8 mouse cellular contexts compared by ENCODE assay signal in genomic region chr5:149678100-149678989, GRCm38 (mm10). TPM values are rescaled to one million over a fixed set of nuclear protein-coding genes. Genes with fewer than 3 reads are reported as not detected.
DNase-seq lines count a peak whose midpoint lies in the region; ATAC-seq and TF ChIP-seq lines count a peak whose summit lies in the region.

TSS of gene B3glct (plus strand) at chr5:149678230.

- peak; percentile 78 for ATAC-seq in G1E (ENCODE audit: extremely low read depth, insufficient number of reproducible peaks, low FRiP score, poor library complexity, severe bottlenecking)
- ATAC-seq in lung, embryonic 15.5 days (ENCODE audit: borderline replicate concordance, extremely low read depth, low FRiP score, low TSS enrichment), result peak; percentile 97

- H3K9ac ChIP-seq in lung, embryonic 15.5 days, result peak within 1 kb of the TSS; percentile 89

- no peaks in the 10 kb centered on the region for H3K9me3 ChIP-seq in G1E (replicated peaks)
- no peaks in the 10 kb centered on the region for H3K9me3 ChIP-seq in lung, embryonic 15.5 days

- peak; percentile 61; the same call in 1 of the 2 replicates for TF ChIP-seq POLR2A in olfactory bulb, adult 2 months (IDR thresholded peaks at IDR 0.05; ENCODE audit: insufficient read depth, low read depth, low read length)
- peak; percentile 16; the same call in 1 of the 2 replicates for TF ChIP-seq POLR2A in thymus, adult 2 months (IDR thresholded peaks at IDR 0.05; ENCODE audit: control insufficient read depth, extremely low read depth, insufficient read depth, low read length, poor library complexity)

- under 1% methylated on average over 65 of the region's 106 CpGs for WGBS in lung, embryonic 15.5 days
- under 1% methylated on average over 99 of the region's 106 CpGs for WGBS in olfactory bulb, adult 2 months
- WGBS in thymus, adult 2 months, result under 1% methylated on average over 105 of the region's 106 CpGs

- TF ChIP-seq CTCF in G1E (IDR thresholded peaks at IDR 0.05; ENCODE audit: low read depth, low read length), result peak; percentile 44
- peak; percentile 89 for TF ChIP-seq CTCF in olfactory bulb, adult 2 months (IDR thresholded peaks at IDR 0.05; ENCODE audit: insufficient read depth, low read depth, low read length)
- peak; percentile 98 for TF ChIP-seq CTCF in thymus, adult 2 months (IDR thresholded peaks at IDR 0.05; ENCODE audit: borderline replicate concordance, control insufficient read depth, extremely low read depth, insufficient read depth, low read length, poor library complexity)

- peak within 1 kb of the TSS; percentile 87 for H3K4me3 ChIP-seq in G1E (ENCODE audit: low read depth, low read length)
- peak within 1 kb of the TSS; percentile 85 for H3K4me3 ChIP-seq in lung, embryonic 15.5 days
- peak within 1 kb of the TSS; percentile 80 for H3K4me3 ChIP-seq in olfactory bulb, adult 2 months (ENCODE audit: insufficient read depth, low read depth, low read length)
- H3K4me3 ChIP-seq in thymus, adult 2 months (ENCODE audit: control insufficient read depth, insufficient read depth, low read length), result peak within 1 kb of the TSS; percentile 67

- peaks cover 1% of the 10 kb centered on the region; the same call in 1 of the 2 replicates for H3K27me3 ChIP-seq in G1E (ENCODE audit: insufficient read depth, low read length)
- H3K27me3 ChIP-seq in lung, embryonic 15.5 days, result no peaks in the 10 kb centered on the region
- no peaks in the 10 kb centered on the region; the same call in 1 of the 2 replicates for H3K27me3 ChIP-seq in thymus, adult 2 months (ENCODE audit: control insufficient read depth, insufficient read depth, low read length)

- DNase-seq in G1E (ENCODE audit: low spot score), result peak; percentile 90
- peak; percentile 78 for DNase-seq in cerebellum, adult 8-10 months
- peak; percentile 82 for DNase-seq in forelimb bud, embryonic 11.5 days (ENCODE audit: low read depth, low spot score)
- DNase-seq in heart, postnatal 4 days, result peak; percentile 90
- peak; percentile 35 to 78 for DNase-seq in layer of hippocampus, adult 8-10 months (ENCODE audit: low spot score in 2 of 2)
- DNase-seq in thymus, adult 2 months, result peak; percentile 89

- peaks cover 16% of the 10 kb centered on the region for H3K4me1 ChIP-seq in G1E (ENCODE audit: insufficient read depth, low read depth, low read length)
- peaks cover 12% of the 10 kb centered on the region for H3K4me1 ChIP-seq in lung, embryonic 15.5 days
- peaks cover 9% of the 10 kb centered on the region for H3K4me1 ChIP-seq in olfactory bulb, adult 2 months (ENCODE audit: control insufficient read depth, insufficient read depth, low read length)
- peaks cover 8% of the 10 kb centered on the region for H3K4me1 ChIP-seq in thymus, adult 2 months (replicated peaks; ENCODE audit: control insufficient read depth, insufficient read depth, low read length)

- H3K4me2 ChIP-seq in lung, embryonic 15.5 days, result peak within 1 kb of the TSS; percentile 99

- peak within 1 kb of the TSS; percentile 89 for H3K27ac ChIP-seq in lung, embryonic 15.5 days
- H3K27ac ChIP-seq in olfactory bulb, adult 2 months (ENCODE audit: insufficient read depth, low read depth, low read length), result peak within 1 kb of the TSS; percentile 53; the same call in 1 of the 2 replicates
- no peak within 1 kb of the TSS for H3K27ac ChIP-seq in thymus, adult 2 months (ENCODE audit: control insufficient read depth, insufficient read depth, low read length)

- peaks cover 6% of the 10 kb centered on the region for H3K36me3 ChIP-seq in G1E (replicated peaks)
- H3K36me3 ChIP-seq in lung, embryonic 15.5 days, result no peaks in the 10 kb centered on the region
- H3K36me3 ChIP-seq in thymus, adult 2 months (ENCODE audit: control insufficient read depth, insufficient read depth, low read length), result no peaks in the 10 kb centered on the region

RNA-seq across cellular contexts. Expression of gene B3glct, which starts in this region (rescaled TPM):
- 15.4 and 18.1 TPM in 2 replicates for total RNA-seq in G1E (2014; fragmentation: Nextera tagmentation)
- total RNA-seq in G1E (2017), result 3.3 and 4.6 TPM in 2 replicates
- 3.6 and 5.2 TPM in 2 replicates for polyA plus RNA-seq in G1E (2012)
- total RNA-seq in heart, postnatal 4 days (2021), result 10 to 100 TPM; 13.0 to 14.0 TPM
- total RNA-seq in layer of hippocampus, adult 8-10 months (2022), result 10 to 100 TPM; 12.1 to 18.7 (median 13.8) TPM
- 15.7 and 16.2 TPM in 2 replicates for polyA plus RNA-seq in lung, embryonic 15.5 days (2015; fragmentation: Nextera tagmentation; extraction: Ambion mirVana)
- not detected in 2 replicates for polyA plus RNA-seq in olfactory bulb, adult 2 months (2012; ENCODE audit: insufficient read depth, insufficient read length, low replicate concordance, missing spikeins)
- polyA plus RNA-seq in thymus, adult 2 months (2012; rRNA removed), result 4.1 and 4.7 TPM in 2 replicates

Comparison
In these comparisons a context has a peak if more than half of its experiments do, and no peak if none do; other contexts are left out.
1. CTCF ChIP-seq: peak in every context shown above with its lines; median percentile 98 in thymus, adult 2 months; 89 in olfactory bulb, adult 2 months; 44 in G1E.